Mouse (Mus musculus): ENCODE results near the gene Abi1. TPM values are rescaled to one million over a fixed set of nuclear protein-coding genes. Genes with fewer than 3 reads are reported as not detected.

Gene Abi1
- polyA plus RNA-seq, 1 experiment: 53.1 TPM

DNA sequence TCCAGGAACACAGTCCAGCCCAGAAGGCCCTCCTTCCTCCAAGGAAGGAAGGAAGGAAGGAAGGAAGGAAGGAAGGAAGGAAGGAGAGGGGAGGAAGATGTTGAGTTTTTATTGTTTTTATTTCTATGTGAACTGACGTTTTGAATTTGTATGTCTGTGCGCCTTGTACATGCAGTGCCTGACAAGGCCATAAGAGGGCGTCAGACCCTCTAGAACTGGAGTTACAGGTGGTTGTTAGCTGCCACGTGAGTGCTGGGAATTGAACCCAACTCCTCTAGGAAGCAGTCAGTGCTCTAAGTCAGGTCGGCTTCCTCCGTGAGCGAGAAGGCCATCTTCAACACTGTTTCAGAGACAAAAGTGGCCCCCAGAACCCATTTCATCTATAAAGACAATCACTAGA, 32.5 kb downstream of the Abi1 start:
- TF ChIP-seq CTCF (IDR thresholded peaks at IDR 0.05; ENCODE audit: control insufficient read depth, insufficient read depth, low read length) (peak; percentile 20; the same call in 1 of the 2 replicates), POLR2A (IDR thresholded peaks at IDR 0.05; ENCODE audit: borderline replicate concordance, control insufficient read depth, low read depth, low read length) (no peak)
- WGBS: 88% methylated on average over 7 of the region's 7 CpGs
- Histone ChIP-seq H3K4me1 (ENCODE audit: control insufficient read depth, insufficient read depth, low read length) (no peaks in the 10 kb centered on the region; the same call in 1 of the 2 replicates), H3K27ac (ENCODE audit: control insufficient read depth, insufficient read depth, low read depth, low read length, poor library complexity) (no peak overlapping the region), H3K4me3 (replicated peaks; ENCODE audit: control insufficient read depth, low read depth, low read length) (no peak overlapping the region)

DNA sequence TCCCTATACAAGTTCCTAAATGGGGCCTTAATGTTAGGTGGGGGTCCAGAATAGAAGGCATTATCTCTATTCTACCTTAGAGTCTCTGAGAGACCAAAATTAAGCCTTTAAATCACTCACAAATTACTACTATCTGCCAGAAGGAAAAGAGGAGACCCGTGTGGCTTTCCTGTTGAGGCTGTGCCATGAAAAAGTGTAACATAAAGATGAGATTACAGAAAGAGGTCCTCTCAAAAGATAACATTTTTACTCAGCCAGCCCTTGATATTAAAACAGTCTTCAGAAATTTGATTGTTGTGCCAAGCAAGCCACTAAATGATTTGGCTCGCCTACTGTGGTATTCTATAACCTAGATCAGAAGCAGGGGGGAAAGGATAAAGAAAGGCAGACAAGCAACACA, 32.9 kb downstream of the Abi1 start:
- TF ChIP-seq CTCF (IDR thresholded peaks at IDR 0.05; ENCODE audit: control insufficient read depth, insufficient read depth, low read length) (no peak), POLR2A (IDR thresholded peaks at IDR 0.05; ENCODE audit: borderline replicate concordance, control insufficient read depth, low read depth, low read length) (no peak)
- no peak overlapping the region for H3K4me3 ChIP-seq (replicated peaks; ENCODE audit: control insufficient read depth, low read depth, low read length)
- 56% methylated on average over 2 of the region's 2 CpGs for WGBS
- H3K4me1 ChIP-seq (ENCODE audit: control insufficient read depth, insufficient read depth, low read length): no peaks in the 10 kb centered on the region; the same call in 1 of the 2 replicates
- no peak overlapping the region for H3K27ac ChIP-seq (ENCODE audit: control insufficient read depth, insufficient read depth, low read depth, low read length, poor library complexity)

DNA sequence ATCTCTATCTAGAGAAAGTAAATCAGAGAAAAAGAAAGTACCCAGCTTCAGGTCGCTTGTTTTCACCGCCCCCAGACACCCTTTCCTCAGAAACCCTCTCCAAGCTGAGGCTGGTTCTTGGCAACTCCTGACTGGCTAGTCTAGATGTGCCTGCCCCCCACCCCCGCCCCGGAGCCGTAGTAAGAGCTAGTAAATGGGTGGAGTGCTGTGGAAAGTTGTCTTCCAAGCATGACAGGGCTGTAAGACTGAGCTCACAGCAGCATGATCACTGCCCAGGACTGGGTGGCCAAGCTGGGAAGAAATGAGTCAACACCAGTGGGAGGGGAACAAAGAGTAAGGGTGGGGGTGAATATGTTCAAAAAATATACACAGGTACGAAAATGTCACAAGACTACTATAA, 33.8 kb downstream of the Abi1 start:
- H3K4me3 ChIP-seq (replicated peaks; ENCODE audit: control insufficient read depth, low read depth, low read length): no peak overlapping the region
- no peaks in the 10 kb centered on the region; the same call in 1 of the 2 replicates for H3K4me1 ChIP-seq (ENCODE audit: control insufficient read depth, insufficient read depth, low read length)
- peak overlapping the region; percentile 10; the same call in 1 of the 2 replicates for H3K27ac ChIP-seq (ENCODE audit: control insufficient read depth, insufficient read depth, low read depth, low read length, poor library complexity)
- 54% methylated on average over 6 of the region's 6 CpGs for WGBS
- TF ChIP-seq POLR2A (IDR thresholded peaks at IDR 0.05; ENCODE audit: borderline replicate concordance, control insufficient read depth, low read depth, low read length) (no peak), CTCF (IDR thresholded peaks at IDR 0.05; ENCODE audit: control insufficient read depth, insufficient read depth, low read length) (no peak)

DNA sequence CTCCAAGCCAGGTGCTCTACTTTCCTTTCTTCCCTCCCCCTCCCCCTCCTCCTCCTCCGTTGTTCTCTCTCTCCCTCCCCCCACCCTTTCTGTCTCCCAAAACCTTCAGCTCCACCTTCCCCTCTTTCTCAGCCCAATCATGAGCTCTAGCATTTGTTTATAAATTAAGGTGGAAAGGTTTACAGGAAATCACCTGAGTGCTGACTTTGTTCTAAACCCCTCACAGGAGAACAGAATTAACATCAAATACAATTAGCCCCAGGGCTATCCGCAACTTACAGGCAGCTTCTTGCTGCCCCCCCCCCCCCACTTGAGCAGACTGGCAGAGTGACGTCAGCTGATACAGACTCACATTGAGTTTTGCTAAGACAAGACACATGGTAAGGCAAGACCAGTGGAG, 37.4 kb downstream of the Abi1 start:
- H3K27ac ChIP-seq (ENCODE audit: control insufficient read depth, insufficient read depth, low read depth, low read length, poor library complexity): no peak overlapping the region
- 92% methylated on average over 3 of the region's 3 CpGs for WGBS
- no peak overlapping the region for H3K4me3 ChIP-seq (replicated peaks; ENCODE audit: control insufficient read depth, low read depth, low read length)
- no peaks in the 10 kb centered on the region; the same call in 1 of the 2 replicates for H3K4me1 ChIP-seq (ENCODE audit: control insufficient read depth, insufficient read depth, low read length)
- TF ChIP-seq CTCF (IDR thresholded peaks at IDR 0.05; ENCODE audit: control insufficient read depth, insufficient read depth, low read length): no peak
- TF ChIP-seq POLR2A (IDR thresholded peaks at IDR 0.05; ENCODE audit: borderline replicate concordance, control insufficient read depth, low read depth, low read length): no peak

DNA sequence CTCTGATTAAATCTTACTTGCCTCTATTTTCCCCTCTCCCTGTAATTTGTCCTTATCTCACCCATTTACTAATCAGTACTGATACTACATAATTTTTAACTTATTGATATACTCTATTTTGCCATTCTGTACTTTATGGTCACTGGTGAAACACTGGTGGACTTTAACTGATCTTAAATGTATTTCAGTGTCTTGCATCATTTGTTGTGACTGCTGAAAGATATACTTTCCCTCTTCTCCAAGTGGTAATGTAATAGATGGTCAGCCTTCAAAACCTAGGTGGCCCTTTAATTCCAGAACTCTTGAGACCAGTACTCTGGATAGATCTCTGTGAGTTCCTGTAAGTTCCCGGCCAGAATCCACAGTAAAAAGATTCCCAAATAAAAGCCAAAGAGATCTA, 40.4 kb downstream of the Abi1 start:
- Histone ChIP-seq H3K4me3 (replicated peaks; ENCODE audit: control insufficient read depth, low read depth, low read length) (no peak overlapping the region), H3K27ac (ENCODE audit: control insufficient read depth, insufficient read depth, low read depth, low read length, poor library complexity) (no peak overlapping the region), H3K4me1 (ENCODE audit: control insufficient read depth, insufficient read depth, low read length) (no peaks in the 10 kb centered on the region; the same call in 1 of the 2 replicates)
- no peak for TF ChIP-seq POLR2A (IDR thresholded peaks at IDR 0.05; ENCODE audit: borderline replicate concordance, control insufficient read depth, low read depth, low read length)
- TF ChIP-seq CTCF (IDR thresholded peaks at IDR 0.05; ENCODE audit: control insufficient read depth, insufficient read depth, low read length): no peak
- WGBS: 79% methylated on average over 1 of the region's 1 CpGs

DNA sequence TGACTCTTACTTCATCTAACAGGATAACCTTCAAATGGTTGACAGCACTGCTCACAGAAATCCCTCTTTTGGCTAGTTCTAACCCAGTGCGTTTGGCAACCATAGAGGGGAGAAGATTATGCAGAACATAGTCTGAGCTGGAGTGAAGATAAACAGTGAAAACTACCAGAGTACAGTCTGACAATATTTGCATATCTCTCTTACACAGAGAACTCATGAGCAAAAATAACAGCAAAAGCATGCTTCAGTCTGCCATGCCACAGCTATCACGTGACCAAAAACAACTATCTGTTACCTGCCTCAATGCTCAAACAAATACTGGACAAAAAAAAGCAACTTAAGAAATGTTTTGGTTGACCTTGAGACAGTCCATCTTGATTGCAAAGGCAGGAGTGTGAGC, 41.2 kb downstream of the Abi1 start:
- WGBS: 56% methylated on average over 2 of the region's 2 CpGs
- Histone ChIP-seq H3K4me1 (ENCODE audit: control insufficient read depth, insufficient read depth, low read length) (no peaks in the 10 kb centered on the region; the same call in 1 of the 2 replicates), H3K4me3 (replicated peaks; ENCODE audit: control insufficient read depth, low read depth, low read length) (no peak overlapping the region), H3K27ac (ENCODE audit: control insufficient read depth, insufficient read depth, low read depth, low read length, poor library complexity) (no peak overlapping the region)
- no peak for TF ChIP-seq CTCF (IDR thresholded peaks at IDR 0.05; ENCODE audit: control insufficient read depth, insufficient read depth, low read length)
- TF ChIP-seq POLR2A (IDR thresholded peaks at IDR 0.05; ENCODE audit: borderline replicate concordance, control insufficient read depth, low read depth, low read length): no peak

DNA sequence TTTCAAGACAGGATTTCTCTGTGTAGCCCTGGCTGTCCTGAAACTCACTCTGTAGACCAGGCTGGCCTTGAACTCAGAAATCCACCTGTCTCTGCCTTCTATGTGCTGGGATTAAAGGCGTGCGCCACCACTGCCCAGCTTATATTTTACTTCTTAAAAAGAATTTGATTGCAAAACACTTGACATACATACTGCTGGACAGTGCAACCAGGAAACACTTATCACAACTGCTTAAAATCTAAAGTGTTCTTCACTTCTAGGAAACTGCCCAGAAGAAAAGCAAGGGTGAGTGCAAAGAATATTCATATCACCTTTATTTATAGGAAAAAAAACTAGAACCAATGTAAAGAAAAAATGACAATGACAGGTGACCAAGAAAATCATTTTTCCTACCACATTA, 42.0 kb downstream of the Abi1 start:
- WGBS: 78% methylated on average over 2 of the region's 2 CpGs
- Histone ChIP-seq H3K4me1 (ENCODE audit: control insufficient read depth, insufficient read depth, low read length) (no peaks in the 10 kb centered on the region; the same call in 1 of the 2 replicates), H3K4me3 (replicated peaks; ENCODE audit: control insufficient read depth, low read depth, low read length) (no peak overlapping the region), H3K27ac (ENCODE audit: control insufficient read depth, insufficient read depth, low read depth, low read length, poor library complexity) (no peak overlapping the region)
- TF ChIP-seq CTCF (IDR thresholded peaks at IDR 0.05; ENCODE audit: control insufficient read depth, insufficient read depth, low read length) (no peak), POLR2A (IDR thresholded peaks at IDR 0.05; ENCODE audit: borderline replicate concordance, control insufficient read depth, low read depth, low read length) (no peak)

DNA sequence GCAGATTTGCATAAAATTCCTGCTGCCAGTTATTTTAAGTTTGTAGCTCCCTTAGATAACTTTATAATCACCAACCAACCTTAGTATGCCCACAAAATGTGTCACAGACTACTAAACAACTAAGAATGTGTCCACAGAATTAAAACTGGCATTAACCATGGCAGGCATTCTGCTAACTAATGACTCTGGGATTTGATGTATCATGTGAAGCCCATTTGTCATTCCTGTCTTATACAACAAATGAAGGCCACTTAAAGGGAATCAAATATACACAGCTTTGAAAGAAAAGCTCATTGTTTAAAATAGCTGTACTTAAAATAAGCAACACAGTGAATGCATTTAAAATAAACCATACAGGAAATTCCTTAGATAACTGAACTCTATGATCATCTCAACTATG, 44.0 kb downstream of the Abi1 start:
- H3K27ac ChIP-seq (ENCODE audit: control insufficient read depth, insufficient read depth, low read depth, low read length, poor library complexity): no peak overlapping the region
- no peaks in the 10 kb centered on the region; the same call in 1 of the 2 replicates for H3K4me1 ChIP-seq (ENCODE audit: control insufficient read depth, insufficient read depth, low read length)
- TF ChIP-seq POLR2A (IDR thresholded peaks at IDR 0.05; ENCODE audit: borderline replicate concordance, control insufficient read depth, low read depth, low read length) (no peak), CTCF (IDR thresholded peaks at IDR 0.05; ENCODE audit: control insufficient read depth, insufficient read depth, low read length) (no peak)
- no peak overlapping the region for H3K4me3 ChIP-seq (replicated peaks; ENCODE audit: control insufficient read depth, low read depth, low read length)
